Comparison of ENCODE assay signal across 14 mouse cellular contexts in the genomic region with DNA sequence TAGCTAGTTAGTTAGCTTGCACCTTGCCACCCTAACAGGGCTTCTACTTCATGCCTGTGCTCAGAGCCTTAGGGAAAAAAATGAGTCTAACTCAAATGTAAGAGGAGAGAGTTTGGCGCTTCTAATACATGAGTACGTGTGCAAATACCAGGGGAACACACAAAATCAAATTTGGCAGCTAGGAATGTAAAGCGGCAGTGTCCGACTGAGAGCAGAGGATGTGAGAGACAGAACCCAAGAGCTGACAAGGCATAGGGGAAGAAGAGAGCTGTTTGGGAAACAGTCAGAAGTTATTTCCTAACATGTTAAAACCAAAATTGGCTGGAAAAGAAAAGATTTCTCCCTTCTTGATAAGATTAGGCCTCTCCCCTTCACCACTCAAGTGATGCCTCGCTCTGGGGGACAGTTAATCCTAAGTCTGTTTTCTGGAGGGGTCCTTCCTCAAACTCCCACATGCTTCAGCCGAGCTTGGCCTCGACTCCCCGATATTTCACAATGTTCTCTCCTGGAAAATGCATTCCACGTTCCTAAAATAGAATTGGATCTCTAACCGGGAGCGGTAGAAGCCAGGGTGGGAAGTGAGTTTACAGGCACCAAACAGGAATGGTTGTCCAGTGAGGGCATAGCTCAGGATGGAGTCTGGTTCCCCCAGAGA.
DNase-seq lines count a peak whose midpoint lies in the region; ATAC-seq and TF ChIP-seq lines count a peak whose summit lies in the region.
"Had no signal": no experiment of that assay in that cellular context is flagged by ENCODE, and none has a peak within 500 bp of the region (broad histone marks: within the 10 kb centered on the region; RNA-seq: fewer than 3 reads in every experiment).

No protein-coding gene starts in this region.

- no peak overlapping the region for H3K4me3 ChIP-seq in kidney, adult 2 months (ENCODE audit: insufficient read depth, low read depth, low read length)
- H3K4me3 ChIP-seq in hindbrain, embryonic 11.5 days (ENCODE audit: low read depth, low read length) = no peak overlapping the region
- H3K4me3 ChIP-seq: embryonic facial prominence, embryonic 15.5 days; limb, embryonic 15.5 days had no signal

- H3K9ac ChIP-seq in hindbrain, embryonic 11.5 days (ENCODE audit: low read depth, low read length) = no peak overlapping the region
- H3K9ac ChIP-seq: embryonic facial prominence, embryonic 15.5 days; limb, embryonic 15.5 days had no signal

- no peak for TF ChIP-seq POLR2A in kidney, adult 2 months (IDR thresholded peaks at IDR 0.05; ENCODE audit: low read depth, low read length)

- no peak for ATAC-seq in hindbrain, embryonic 11.5 days (ENCODE audit: low FRiP score)
- ATAC-seq: forebrain, embryonic 14.5 days had no signal

- H3K9me3 ChIP-seq in hindbrain, embryonic 11.5 days (ENCODE audit: control insufficient read depth, low read length) = no peaks in the 10 kb centered on the region
- H3K9me3 ChIP-seq: embryonic facial prominence, embryonic 15.5 days; limb, embryonic 15.5 days had no signal

- H3K27me3 ChIP-seq in kidney, adult 2 months (replicated peaks; ENCODE audit: control insufficient read depth, insufficient read depth, low read length) = no peaks in the 10 kb centered on the region
- H3K27me3 ChIP-seq in hindbrain, embryonic 11.5 days (ENCODE audit: control insufficient read depth, insufficient read depth, low read length) = no peaks in the 10 kb centered on the region
- H3K27me3 ChIP-seq: embryonic facial prominence, embryonic 15.5 days had no signal

- no peak overlapping the region for H3K27ac ChIP-seq in kidney, adult 2 months (ENCODE audit: insufficient read depth, low read depth, low read length)
- H3K27ac ChIP-seq in hindbrain, embryonic 11.5 days (ENCODE audit: low read depth, low read length) = no peak overlapping the region
- H3K27ac ChIP-seq: embryonic facial prominence, embryonic 15.5 days; limb, embryonic 15.5 days had no signal

- H3K36me3 ChIP-seq in kidney, adult 2 months (ENCODE audit: control insufficient read depth, insufficient read depth, low read length) = no peaks in the 10 kb centered on the region
- H3K36me3 ChIP-seq in hindbrain, embryonic 11.5 days (ENCODE audit: control insufficient read depth, insufficient read depth, low read length) = no peaks in the 10 kb centered on the region
- H3K36me3 ChIP-seq: embryonic facial prominence, embryonic 15.5 days; limb, embryonic 15.5 days had no signal

- no peak overlapping the region for H3K4me2 ChIP-seq in hindbrain, embryonic 11.5 days (replicated peaks; ENCODE audit: low read depth, low read length)
- H3K4me2 ChIP-seq: embryonic facial prominence, embryonic 15.5 days; limb, embryonic 15.5 days had no signal

- TF ChIP-seq CTCF in kidney, adult 2 months (conservative IDR thresholded peaks at IDR 0.05; ENCODE audit: insufficient read depth, insufficient read length, low read depth, low read length) = no peak

- no peaks in the 10 kb centered on the region for H3K4me1 ChIP-seq in kidney, adult 2 months (ENCODE audit: control insufficient read depth, insufficient read depth, low read length)
- no peaks in the 10 kb centered on the region for H3K4me1 ChIP-seq in hindbrain, embryonic 11.5 days (replicated peaks; ENCODE audit: control insufficient read depth, insufficient read depth, low read length)

- 75% methylated on average over 11 of the region's 11 CpGs for WGBS in kidney, adult 2 months
- 90% methylated on average over 11 of the region's 11 CpGs for WGBS in hindbrain, embryonic 11.5 days

- peak; percentile 72 for DNase-seq in gastrocnemius, adult 18-20 months (ENCODE audit: low spot score)
- DNase-seq in gastrocnemius, postnatal 4 days (ENCODE audit: low spot score in 2 of 2) = no peak
- DNase-seq in urinary bladder, postnatal 25 days (ENCODE audit: low spot score) = peak; percentile 35
- DNase-seq in urinary bladder, adult 2 months (ENCODE audit: low spot score) = no peak
- DNase-seq in lung, postnatal 10 days = peak; percentile 25
- no peak for DNase-seq in right cerebral cortex, postnatal 4 days
- DNase-seq in kidney, adult 2 months = no peak
- no peak for DNase-seq in hindbrain, embryonic 11.5 days (ENCODE audit: low spot score)
- DNase-seq: cerebellum, postnatal 36 days; kidney, postnatal 25 days; retina, postnatal 1 day had no signal

Comparison
In these comparisons a context has a peak if more than half of its experiments do, and no peak if none do; other contexts are left out.
1. DNase-seq: peak in gastrocnemius, adult 18-20 months (single experiment), urinary bladder, postnatal 25 days (single experiment) and lung, postnatal 10 days (single experiment); none in gastrocnemius, postnatal 4 days (0 of 2), urinary bladder, adult 2 months (single experiment), right cerebral cortex, postnatal 4 days (single experiment), kidney, adult 2 months (single experiment) and hindbrain, embryonic 11.5 days (single experiment).